ENCODE assay signal across 8 mouse cellular contexts in the genomic region with DNA sequence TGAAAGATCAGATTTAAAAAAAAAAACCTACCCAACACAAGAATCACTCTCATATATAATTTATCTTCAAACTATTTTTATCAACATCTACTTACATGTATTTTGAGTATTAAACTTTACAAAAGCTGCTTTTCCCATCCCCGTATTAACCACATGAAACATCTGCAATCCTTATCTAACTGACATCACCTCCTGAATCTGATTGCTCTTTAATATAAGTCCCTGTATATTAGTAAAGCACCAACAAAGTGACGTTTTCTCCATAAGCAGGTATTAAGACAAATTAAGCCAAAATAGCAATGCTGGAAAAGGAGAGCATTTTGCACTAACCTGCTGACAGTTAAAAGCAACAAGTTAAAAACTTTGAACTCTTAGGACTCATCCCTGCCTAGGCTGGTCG. TPM values are rescaled to one million over a fixed set of nuclear protein-coding genes. Genes with fewer than 3 reads are reported as not detected.
DNase-seq lines count a peak whose midpoint lies in the region; ATAC-seq and TF ChIP-seq lines count a peak whose summit lies in the region.

No protein-coding gene starts in this region.

- peaks cover 10% of the 10 kb centered on the region for H3K4me1 ChIP-seq in liver, adult 2 months (ENCODE audit: control insufficient read depth, insufficient read depth, low read length)
- peaks cover 6% of the 10 kb centered on the region; the same call in 1 of the 2 replicates for H3K4me1 ChIP-seq in embryonic facial prominence, embryonic 12.5 days
- H3K4me1 ChIP-seq in intestine, embryonic 16.5 days (ENCODE audit: control insufficient read depth, insufficient read depth, low read length): peaks cover 8% of the 10 kb centered on the region
- H3K4me1 ChIP-seq in neural tube, embryonic 14.5 days (ENCODE audit: control insufficient read depth, insufficient read depth, low read length): peaks cover 15% of the 10 kb centered on the region

- H3K79me2 ChIP-seq in liver, adult 2 months (ENCODE audit: control insufficient read depth, insufficient read depth, low read length): peaks cover 26% of the 10 kb centered on the region

- peak overlapping the region; percentile 87 for H3K4me2 ChIP-seq in embryonic facial prominence, embryonic 12.5 days (replicated peaks)
- H3K4me2 ChIP-seq in intestine, embryonic 16.5 days (ENCODE audit: low read depth, low read length): peak overlapping the region; percentile 71
- peak overlapping the region; percentile 78 for H3K4me2 ChIP-seq in neural tube, embryonic 14.5 days (ENCODE audit: low read depth, low read length)

- peaks cover 4% of the 10 kb centered on the region; the same call in 1 of the 2 replicates for H3K36me3 ChIP-seq in liver, adult 2 months (ENCODE audit: control insufficient read depth, insufficient read depth, low read length)
- peaks cover 3% of the 10 kb centered on the region; the same call in 1 of the 2 replicates for H3K36me3 ChIP-seq in embryonic facial prominence, embryonic 12.5 days
- H3K36me3 ChIP-seq in intestine, embryonic 16.5 days (ENCODE audit: control insufficient read depth, insufficient read depth, low read length): no peaks in the 10 kb centered on the region
- no peaks in the 10 kb centered on the region for H3K36me3 ChIP-seq in neural tube, embryonic 14.5 days (ENCODE audit: control insufficient read depth, insufficient read depth, low read length)

- peak; percentile 37 for DNase-seq in liver, adult 2 months (ENCODE audit: extremely low read depth, low read depth, low spot score)
- DNase-seq in liver (no peak), MN1 (ENCODE audit: low spot score) (no peak)
- no peak for DNase-seq in urinary bladder, postnatal 25 days (ENCODE audit: low spot score)
- DNase-seq in T-cell, adult 2 months (ENCODE audit: low spot score): no peak

- H3K9me3 ChIP-seq in embryonic facial prominence, embryonic 12.5 days: no peaks in the 10 kb centered on the region
- H3K9me3 ChIP-seq in intestine, embryonic 16.5 days (ENCODE audit: control insufficient read depth, low read length): no peaks in the 10 kb centered on the region
- H3K9me3 ChIP-seq in neural tube, embryonic 14.5 days (ENCODE audit: control insufficient read depth, low read length): no peaks in the 10 kb centered on the region

- no peak for TF ChIP-seq CTCF in liver, adult 2 months (IDR thresholded peaks at IDR 0.05; ENCODE audit: low read depth, low read length)

- peak overlapping the region; percentile 98 for H3K4me3 ChIP-seq in liver, adult 2 months (ENCODE audit: insufficient read depth, low read depth, low read length)
- H3K4me3 ChIP-seq in embryonic facial prominence, embryonic 12.5 days: peak overlapping the region; percentile 100
- peak overlapping the region; percentile 100 for H3K4me3 ChIP-seq in intestine, embryonic 16.5 days (ENCODE audit: low read length)
- peak overlapping the region; percentile 99 for H3K4me3 ChIP-seq in neural tube, embryonic 14.5 days (ENCODE audit: low read depth, low read length)

- H3K9ac ChIP-seq in liver, adult 2 months (ENCODE audit: low read depth, low read length): peak overlapping the region; percentile 100
- peak overlapping the region; percentile 91 for H3K9ac ChIP-seq in embryonic facial prominence, embryonic 12.5 days
- peak overlapping the region; percentile 98 for H3K9ac ChIP-seq in intestine, embryonic 16.5 days (ENCODE audit: low read depth, low read length)
- H3K9ac ChIP-seq in neural tube, embryonic 14.5 days (replicated peaks; ENCODE audit: low read depth, low read length): peak overlapping the region; percentile 90

- TF ChIP-seq POLR2A in liver, adult 2 months (IDR thresholded peaks at IDR 0.05; ENCODE audit: extremely low read depth, insufficient read depth, low read length): no peak

- no peak for ATAC-seq in embryonic facial prominence, embryonic 12.5 days (ENCODE audit: insufficient number of reproducible peaks, insufficient read depth, low FRiP score, low TSS enrichment)
- no peak for ATAC-seq in intestine, embryonic 16.5 days
- no peak for ATAC-seq in neural tube, embryonic 14.5 days (ENCODE audit: low read depth)

- WGBS in liver, adult 2 months: 2% methylated on average over 3 of the region's 3 CpGs
- 9% methylated on average over 3 of the region's 3 CpGs for WGBS in embryonic facial prominence, embryonic 12.5 days
- WGBS in intestine, embryonic 16.5 days: 2% methylated on average over 3 of the region's 3 CpGs
- 7% methylated on average over 3 of the region's 3 CpGs for WGBS in neural tube, embryonic 14.5 days

- H3K27me3 ChIP-seq in liver, adult 2 months (ENCODE audit: control insufficient read depth, insufficient read depth, low read length): no peaks in the 10 kb centered on the region
- no peaks in the 10 kb centered on the region for H3K27me3 ChIP-seq in embryonic facial prominence, embryonic 12.5 days
- H3K27me3 ChIP-seq in intestine, embryonic 16.5 days (replicated peaks; ENCODE audit: control insufficient read depth, insufficient read depth, low read length): no peaks in the 10 kb centered on the region
- no peaks in the 10 kb centered on the region for H3K27me3 ChIP-seq in neural tube, embryonic 14.5 days (ENCODE audit: control insufficient read depth, insufficient read depth, low read length)

- H3K27ac ChIP-seq in liver, adult 2 months (replicated peaks; ENCODE audit: insufficient read depth, low read depth, low read length): peak overlapping the region; percentile 58; the same call in 1 of the 2 replicates
- H3K27ac ChIP-seq in embryonic facial prominence, embryonic 12.5 days: peak overlapping the region; percentile 97
- peak overlapping the region; percentile 99 for H3K27ac ChIP-seq in intestine, embryonic 16.5 days (ENCODE audit: low read length)
- H3K27ac ChIP-seq in neural tube, embryonic 14.5 days (ENCODE audit: low read depth, low read length): no peak overlapping the region; the same call in 1 of the 2 replicates

RNA-seq across cellular contexts. Expression of a gene that starts 2.0 kb away (rescaled TPM):
- 20.9 and 25.6 TPM in 2 replicates for total RNA-seq in liver, adult 2 months (2014; rRNA removed)
- polyA plus RNA-seq in liver, adult 2 months (2012; rRNA removed): 13.7 and 15.2 TPM in 2 replicates
- polyA plus RNA-seq in embryonic facial prominence, embryonic 12.5 days (2016; fragmentation: Nextera tagmentation; extraction: Ambion mirVana): 26.5 and 28.8 TPM in 2 replicates
- 7.0 and 7.5 TPM in 2 replicates for polyA plus RNA-seq in intestine, embryonic 16.5 days (2015; fragmentation: Nextera tagmentation; extraction: Ambion mirVana)
- polyA plus RNA-seq in neural tube, embryonic 14.5 days (2014; fragmentation: Nextera tagmentation; extraction: Ambion mirVana): 18.1 and 22.5 TPM in 2 replicates
